Mouse (Mus musculus): Measurements from ENCODE around the gene Eml6. TPM values are rescaled to one million over a fixed set of nuclear protein-coding genes. Genes with fewer than 3 reads are reported as not detected.

Gene Eml6
- total RNA-seq, 2 experiments from 2014 or later: 0.64 to 0.67 TPM

GRCm38 (mm10) chr11:29801432-29802427 lies 224.1 kb downstream of the Eml6 start:
- DNase-seq: no peak
- intact Hi-C loops (cut with DNase I): no loop called here
- no peak for TF ChIP-seq CTCF (IDR thresholded peaks at IDR 0.05)
- H3K4me3 ChIP-seq: no peak overlapping the region
- no peak overlapping the region for H3K27ac ChIP-seq

GRCm38 (mm10) chr11:29799839-29800238 lies 226.0 kb downstream of the Eml6 start:
- H3K27ac ChIP-seq: no peak overlapping the region
- H3K4me3 ChIP-seq: no peak overlapping the region
- intact Hi-C loops (cut with DNase I): loop anchor here (5.0 kb wide), 1 partner anchor 78 kb away; no protein-coding TSS in a partner anchor
- DNase-seq: no peak
- no peak for TF ChIP-seq CTCF (IDR thresholded peaks at IDR 0.05)

- intact Hi-C loops (cut with DNase I): loop anchor here (5.0 kb wide), 1 partner anchor 73 kb away; no protein-coding TSS in a partner anchor
- no peak for TF ChIP-seq CTCF (IDR thresholded peaks at IDR 0.05)
- no peak for DNase-seq
- peak overlapping the region; percentile 34 for H3K4me3 ChIP-seq
- peak overlapping the region; percentile 87 for H3K27ac ChIP-seq
These were observed 230.7 kb downstream of the Eml6 start for GRCm38 (mm10) chr11:29795106-29795505.

- H3K4me3 ChIP-seq: peak overlapping the region; percentile 34
- peak overlapping the region; percentile 87 for H3K27ac ChIP-seq
- DNase-seq: peak; percentile 29
- intact Hi-C loops (cut with DNase I): no loop called here
- no peak for TF ChIP-seq CTCF (IDR thresholded peaks at IDR 0.05)
These were observed 231.4 kb downstream of the Eml6 start for GRCm38 (mm10) chr11:29794475-29794874.

GRCm38 (mm10) chr11:29790796-29791195 lies 235.0 kb downstream of the Eml6 start:
- TF ChIP-seq CTCF (IDR thresholded peaks at IDR 0.05): no peak
- H3K4me3 ChIP-seq: no peak overlapping the region
- DNase-seq: no peak
- intact Hi-C loops (cut with DNase I): no loop called here
- H3K27ac ChIP-seq: no peak overlapping the region

- Histone ChIP-seq H3K4me3 (no peak overlapping the region), H3K27ac (no peak overlapping the region)
- no peak for TF ChIP-seq CTCF (IDR thresholded peaks at IDR 0.05)
- intact Hi-C loops (cut with DNase I): no loop called here
- DNase-seq: no peak
These were observed 236.8 kb downstream of the Eml6 start for GRCm38 (mm10) chr11:29788921-29789638.

GRCm38 (mm10) chr11:29788499-29788898 lies 237.3 kb downstream of the Eml6 start:
- intact Hi-C loops (cut with DNase I): no loop called here
- TF ChIP-seq CTCF (IDR thresholded peaks at IDR 0.05): no peak
- Histone ChIP-seq H3K27ac (no peak overlapping the region), H3K4me3 (no peak overlapping the region)
- no peak for DNase-seq

- Histone ChIP-seq H3K27ac (no peak overlapping the region), H3K4me3 (no peak overlapping the region)
- TF ChIP-seq CTCF (IDR thresholded peaks at IDR 0.05): no peak
- DNase-seq: no peak
- intact Hi-C loops (cut with DNase I): no loop called here
These were observed 238.4 kb downstream of the Eml6 start for GRCm38 (mm10) chr11:29787473-29787872.

GRCm38 (mm10) chr11:29786583-29787219 lies 239.1 kb downstream of the Eml6 start:
- TF ChIP-seq CTCF (IDR thresholded peaks at IDR 0.05): no peak
- Histone ChIP-seq H3K4me3 (no peak overlapping the region), H3K27ac (no peak overlapping the region)
- intact Hi-C loops (cut with DNase I): no loop called here
- peak; percentile 38 for DNase-seq

GRCm38 (mm10) chr11:29779409-29780026 lies 246.3 kb downstream of the Eml6 start:
- TF ChIP-seq CTCF (IDR thresholded peaks at IDR 0.05): no peak
- no peak overlapping the region for H3K4me3 ChIP-seq
- H3K27ac ChIP-seq: peak overlapping the region; percentile 85; the same call in 1 of the 2 replicates
- intact Hi-C loops (cut with DNase I): no loop called here
- no peak for DNase-seq

GRCm38 (mm10) chr11:29778936-29779335 lies 246.9 kb downstream of the Eml6 start:
- Histone ChIP-seq H3K4me3 (no peak overlapping the region), H3K27ac (peak overlapping the region; percentile 85)
- no peak for DNase-seq
- intact Hi-C loops (cut with DNase I): no loop called here
- TF ChIP-seq CTCF (IDR thresholded peaks at IDR 0.05): no peak

GRCm38 (mm10) chr11:29777964-29778363 lies 247.9 kb downstream of the Eml6 start:
- H3K27ac ChIP-seq: peak overlapping the region; percentile 85
- no peak overlapping the region for H3K4me3 ChIP-seq
- no peak for TF ChIP-seq CTCF (IDR thresholded peaks at IDR 0.05)
- DNase-seq: peak; percentile 93
- intact Hi-C loops (cut with DNase I): no loop called here
